Mouse (Mus musculus) 416B (cell line): ENCODE results near the gene Rab11a.

Experiments used
- DNase-seq: peaks from one replicate; pipeline ENCODE4 v3.0.0; 2011; ENCODE audit warnings: low read depth

The Rab11a gene

DNA sequence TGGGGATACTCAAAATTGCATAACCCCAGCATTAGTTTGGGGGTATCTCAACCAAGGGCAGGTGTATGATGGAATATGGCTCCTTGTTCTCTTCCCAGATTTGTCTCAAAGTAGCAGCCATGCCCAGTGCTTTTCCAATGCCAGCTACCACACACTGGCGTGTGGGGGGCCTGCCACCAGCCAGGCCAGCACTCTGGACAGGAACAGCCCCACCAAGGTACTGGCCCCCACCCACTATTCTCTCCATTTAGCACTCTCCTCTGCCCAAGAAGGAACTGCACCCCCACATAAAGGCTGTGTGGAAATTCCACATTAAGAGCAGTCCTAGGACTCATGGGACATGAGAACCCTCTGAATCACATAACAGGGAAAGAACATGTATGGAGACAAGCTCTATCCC lies 42.3 kb downstream of the Rab11a start:
- DNase-seq, result no peak

DNA sequence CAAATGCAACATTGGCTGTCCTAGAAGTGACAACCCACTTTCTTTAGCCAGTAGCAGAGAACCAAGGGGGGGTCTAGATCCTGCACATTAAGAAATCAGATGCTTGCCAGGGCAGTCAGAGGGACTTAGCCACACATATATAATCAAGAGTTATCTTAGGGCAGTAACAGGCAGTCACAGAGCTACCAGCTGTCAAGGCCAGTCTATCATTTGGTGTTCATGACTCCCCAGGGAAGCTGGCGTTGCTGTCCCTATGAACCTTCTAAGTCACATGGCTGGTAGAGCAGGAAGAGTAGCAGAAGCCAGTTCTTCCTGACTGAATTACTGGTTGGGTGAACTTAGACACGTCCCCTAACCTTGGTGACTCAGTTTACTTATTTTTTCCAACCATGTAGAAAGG lies 44.5 kb downstream of the Rab11a start:
- DNase-seq, result no peak

DNA sequence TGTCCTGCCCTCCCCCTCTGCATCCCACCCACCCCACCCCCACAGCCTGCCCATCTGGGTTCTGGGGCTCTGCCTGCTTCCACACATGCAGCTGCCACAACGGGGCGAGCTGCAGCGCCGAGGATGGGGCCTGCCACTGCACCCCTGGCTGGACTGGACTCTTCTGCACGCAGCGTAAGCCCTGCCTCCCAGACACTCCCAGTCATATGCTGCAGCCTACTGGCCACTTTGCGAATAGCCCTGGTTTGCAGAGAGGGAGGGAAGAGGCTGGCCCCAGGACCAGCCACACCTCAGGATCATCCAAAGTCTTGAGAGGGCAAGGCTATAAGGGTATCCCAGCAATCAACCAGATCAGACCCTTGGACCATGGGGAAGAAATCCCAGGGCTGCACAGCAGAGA lies 46.4 kb downstream of the Rab11a start:
- peak; percentile 56 for DNase-seq

DNA sequence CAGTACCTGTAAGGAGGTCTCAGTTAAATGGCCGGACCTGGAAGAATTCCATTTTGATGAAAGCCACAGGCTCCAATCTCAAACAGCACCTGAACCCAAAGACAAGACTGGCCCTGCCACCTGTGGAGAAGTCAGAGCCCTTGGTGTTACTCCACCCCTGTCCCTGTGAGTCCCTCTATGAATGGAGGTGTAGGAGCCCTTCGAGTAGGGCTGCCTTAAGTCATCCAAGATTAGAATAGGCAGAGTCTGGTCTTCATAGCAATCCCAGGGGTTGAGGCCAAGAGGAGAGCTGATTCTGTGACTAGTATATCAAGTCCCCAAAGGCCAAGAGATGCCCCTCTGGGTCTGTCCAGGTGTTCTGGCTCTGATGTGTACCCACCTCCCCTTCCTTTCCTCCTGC lies 46.8 kb downstream of the Rab11a start:
- DNase-seq, result no peak

DNA sequence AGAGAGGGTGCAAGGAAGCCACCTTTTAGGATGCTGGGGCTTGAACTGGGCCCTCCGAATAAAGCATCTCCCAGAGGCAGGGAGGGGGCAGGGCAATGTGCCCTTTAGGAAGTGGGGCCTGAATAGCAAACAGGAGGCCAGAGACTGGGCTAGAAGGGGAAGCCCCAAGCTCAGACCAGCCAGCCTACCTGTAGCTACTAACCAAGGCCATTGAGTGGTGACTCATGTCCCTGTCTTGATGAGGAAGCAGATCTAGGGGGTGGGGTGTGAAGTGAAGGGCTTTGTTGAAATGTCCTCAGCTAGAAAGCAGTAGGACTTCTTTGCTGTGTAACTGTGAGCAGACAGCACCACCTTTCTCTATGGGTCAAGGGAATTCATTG lies 49.6 kb downstream of the Rab11a start:
- peak; percentile 88 for DNase-seq

DNA sequence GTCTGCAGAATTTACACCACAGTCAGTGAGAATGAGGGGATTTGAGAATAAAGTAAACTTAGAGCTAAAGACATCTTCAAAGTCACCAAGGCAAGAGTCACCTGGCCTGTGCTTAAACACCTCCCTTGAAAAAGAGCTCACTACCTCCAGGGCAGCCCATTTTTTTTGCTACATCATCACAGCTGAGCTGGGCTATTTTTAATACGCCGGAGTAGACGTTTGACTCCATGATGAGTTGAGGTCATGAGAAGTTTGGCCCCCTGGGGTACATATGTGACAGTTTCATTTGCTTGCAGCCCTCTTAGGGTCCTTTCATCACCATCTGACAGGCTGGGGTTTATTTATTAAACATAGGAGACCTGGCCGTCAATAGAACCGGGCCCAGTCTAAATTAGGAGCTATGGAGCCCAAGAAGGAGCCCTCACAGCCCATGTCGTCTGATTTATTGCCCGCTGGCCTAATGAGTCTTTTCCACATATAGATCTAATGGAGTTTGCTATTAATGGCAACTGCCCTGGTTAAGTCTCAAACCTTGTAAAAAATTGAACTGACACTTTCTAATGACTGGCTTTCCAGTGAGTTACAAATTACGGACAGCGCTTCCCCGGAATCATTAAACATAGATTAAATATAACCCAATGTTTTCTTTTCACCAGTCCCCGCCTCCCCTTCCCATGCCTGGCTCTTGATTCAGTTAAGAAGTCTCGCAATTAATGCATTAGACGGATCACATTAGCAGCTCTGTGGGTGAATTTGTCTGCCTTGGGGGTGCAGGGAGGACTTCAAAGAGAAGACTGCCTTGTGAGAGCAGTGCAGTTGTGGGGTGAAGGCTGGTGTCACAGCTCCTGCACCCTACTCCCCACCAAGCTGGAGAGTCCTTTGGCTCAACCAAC lies 50.2 kb downstream of the Rab11a start:
- no peak for DNase-seq

DNA sequence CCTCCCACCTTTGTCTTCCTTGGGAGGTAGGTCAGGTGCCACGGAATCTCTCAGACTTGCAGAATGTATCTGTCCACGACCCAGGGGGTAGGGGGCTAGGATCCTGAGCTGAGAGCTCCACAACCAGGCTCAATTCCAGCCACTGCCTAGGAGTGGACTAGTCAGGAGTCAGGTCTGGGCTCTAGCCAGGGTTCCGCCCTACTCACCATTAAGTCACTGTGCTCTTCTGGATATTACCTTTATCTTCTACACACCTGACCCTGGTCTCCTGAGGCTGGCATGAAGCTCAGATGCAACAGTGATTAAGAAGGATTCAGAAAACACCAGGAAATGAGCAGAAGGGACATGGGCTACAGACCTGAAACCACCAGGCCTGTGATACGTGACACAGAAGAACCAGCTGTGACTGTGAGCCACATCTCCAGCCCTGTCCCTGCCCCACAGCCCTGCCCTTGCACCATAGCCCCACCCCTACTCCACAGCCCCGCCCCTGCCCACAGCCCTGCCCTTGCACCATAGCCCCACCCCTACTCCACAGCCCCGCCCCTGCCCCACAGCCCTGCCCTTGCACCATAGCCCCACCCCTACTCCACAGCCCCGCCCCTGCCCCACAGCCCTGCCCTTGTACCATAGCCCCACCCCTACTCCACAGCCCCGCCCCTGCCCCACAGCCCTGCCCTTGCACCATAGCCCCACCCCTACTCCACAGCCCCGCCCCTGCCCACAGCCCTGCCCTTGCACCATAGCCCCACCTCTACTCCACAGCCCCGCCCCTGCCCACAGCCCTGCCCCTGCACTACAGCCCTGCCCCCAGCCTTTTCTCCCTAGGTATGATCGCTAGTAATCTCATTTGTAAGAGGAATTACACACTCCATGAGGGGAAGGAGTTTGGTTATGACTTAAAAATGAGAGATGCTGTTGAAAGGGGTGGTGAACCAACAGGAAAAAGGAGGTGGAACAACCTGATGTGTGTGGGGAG lies 65.9 kb downstream of the Rab11a start:
- peak; percentile 88 for DNase-seq

DNA sequence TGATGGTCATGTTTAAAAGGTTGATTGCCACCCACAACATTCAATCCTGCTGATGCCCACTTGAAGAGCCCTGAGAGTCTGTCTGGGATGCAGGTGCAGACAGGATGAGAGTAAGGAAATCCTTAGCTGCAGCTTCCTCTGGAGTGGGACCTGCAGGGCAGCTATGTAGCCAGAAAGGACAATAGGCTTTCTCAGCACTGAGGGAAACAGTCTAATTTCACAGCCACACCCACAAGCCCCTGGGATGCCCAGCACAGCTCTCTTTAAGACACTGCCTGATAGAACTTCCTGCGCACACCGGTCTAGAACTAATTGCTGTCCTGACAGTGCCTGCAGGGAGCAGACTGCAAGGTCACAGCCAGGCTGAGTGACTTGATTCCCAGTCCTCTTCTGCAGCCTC lies 69.6 kb downstream of the Rab11a start:
- DNase-seq, result no peak

DNA sequence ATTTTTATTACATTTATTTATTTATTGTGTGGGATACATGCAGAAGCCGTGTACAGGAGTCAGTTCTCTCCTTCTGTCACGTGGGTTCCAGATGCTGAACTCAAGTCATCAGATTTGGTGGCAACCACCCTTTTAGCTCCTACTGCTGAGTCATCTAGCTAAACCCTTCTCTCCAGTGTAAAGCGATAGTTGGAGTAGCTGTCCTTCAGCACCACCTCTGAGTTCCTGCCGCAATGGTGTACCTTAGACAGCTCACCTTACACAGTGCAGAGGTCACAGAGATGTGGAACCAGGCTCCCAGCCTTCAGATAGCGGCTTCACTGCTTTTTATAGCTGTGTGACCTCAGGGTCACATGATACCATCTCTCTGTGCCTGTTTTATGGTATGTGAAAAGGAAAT lies 70.0 kb downstream of the Rab11a start:
- DNase-seq, result peak; percentile 71

DNA sequence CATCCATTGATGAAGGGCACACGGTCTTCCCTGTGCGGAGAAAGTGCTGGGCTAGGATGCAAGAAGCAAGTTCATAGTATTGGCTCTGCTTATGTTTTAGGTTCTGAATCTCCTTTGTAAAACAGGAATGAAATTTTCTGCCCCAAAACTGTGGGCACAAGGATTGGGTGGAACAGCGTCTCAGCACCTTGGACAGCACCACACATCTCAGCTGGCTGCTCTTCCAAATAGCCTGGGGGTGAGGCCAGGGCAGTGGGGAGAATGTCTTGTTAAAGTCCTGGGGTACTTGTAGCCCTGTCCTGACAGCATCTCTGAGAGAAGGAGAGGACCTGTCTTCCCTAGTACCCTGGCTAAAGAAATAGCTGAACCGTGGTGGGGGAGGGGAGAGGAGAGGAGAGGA lies 71.0 kb downstream of the Rab11a start:
- DNase-seq, result peak; percentile 52
